Mouse (Mus musculus) stomach, postnatal 0 days (tissue): ENCODE results near the gene Smim17. TPM values are rescaled to one million over a fixed set of nuclear protein-coding genes. Genes with fewer than 3 reads are reported as not detected.
A peak's percentile ranks its signal among the peaks of the same experiment; 100 is the strongest.

ENCODE experiments used
- ATAC-seq: fragments of 200-750 bp; cut with Nextera tagmentation; 2 replicates; pipeline ENCODE4 v1.8.0; 2017; ENCODE audit not compliant: low FRiP score, low TSS enrichment
- DNase-seq: peaks from one replicate; pipeline ENCODE4 v3.0.0-alpha.2; 2016; ENCODE audit warnings: low spot score
- H3K27ac ChIP-seq: fragments of 300-500 bp; sonication (generic); replicated peaks from 2 replicates; pipeline ENCODE4 v1.5.1; 2014; ENCODE audit warnings: mild to moderate bottlenecking, control low read depth
- H3K27me3 ChIP-seq: fragments of 300-500 bp; sonication (generic); 2 replicates; pipeline ENCODE4 v1.6.1; 2014; ENCODE audit warnings: low read length; ENCODE audit not compliant: control insufficient read depth, insufficient read depth
- H3K36me3 ChIP-seq: fragments of 300-500 bp; sonication (generic); 2 replicates; pipeline ENCODE4 v1.6.1; 2014; ENCODE audit warnings: low read length, mixed read lengths; ENCODE audit not compliant: control insufficient read depth, insufficient read depth
- H3K4me1 ChIP-seq: fragments of 300-500 bp; sonication (generic); replicated peaks from 2 replicates; pipeline ENCODE4 v1.6.1; 2014; ENCODE audit warnings: antibody characterized with exemption; ENCODE audit not compliant: control insufficient read depth, insufficient read depth
- H3K4me2 ChIP-seq: fragments of 300-500 bp; sonication (generic); replicated peaks from 2 replicates; pipeline ENCODE4 v1.6.1; 2014; ENCODE audit warnings: low read depth, mild to moderate bottlenecking, control low read depth, moderate library complexity
- H3K4me3 ChIP-seq: fragments of 300-500 bp; sonication (generic); 2 replicates; pipeline ENCODE4 v1.5.1; 2014; ENCODE audit warnings: low read depth, low read length, control low read depth
- H3K9ac ChIP-seq: fragments of 300-500 bp; sonication (generic); 2 replicates; pipeline ENCODE4 v1.6.1; 2014; ENCODE audit warnings: mild to moderate bottlenecking, low read length, control low read depth, mixed read lengths
- H3K9me3 ChIP-seq: fragments of 300-500 bp; sonication (generic); 2 replicates; pipeline ENCODE4 v1.6.1; 2016; ENCODE audit warnings: low read length; ENCODE audit not compliant: control insufficient read depth
- CTCF ChIP-seq: IDR thresholded peaks from 2 replicates; pipeline ENCODE4 v1.5.1; 2016; ENCODE audit warnings: antibody characterized with exemption, low read depth, mild to moderate bottlenecking, moderate library complexity
- EP300 ChIP-seq: optimal IDR thresholded peaks from 2 replicates; pipeline ENCODE3; 2016; ENCODE audit warnings: antibody characterized with exemption
- WGBS: fragments of 180-500 bp; shearing (Covaris S2); extraction: QIAGEN DNeasy Blood & Tissue Kit; methylation state at CpG from one replicate; pipeline ENCODE4 v1.1.7; 2014; 5-methylcytosine and 5-hydroxymethylcytosine counted together
- polyA plus RNA-seq: library from polyadenylated mRNA; unstranded; fragments of >200 nt; fragmentation: Nextera tagmentation; extraction: Ambion mirVana; gene quantifications from 2 replicates; pipeline ENCODE4 v1.2.1, GENCODE M21; 2015

Smim17 gene
- polyA plus RNA-seq = 0.02 and 0.10 TPM in 2 replicates

DNA sequence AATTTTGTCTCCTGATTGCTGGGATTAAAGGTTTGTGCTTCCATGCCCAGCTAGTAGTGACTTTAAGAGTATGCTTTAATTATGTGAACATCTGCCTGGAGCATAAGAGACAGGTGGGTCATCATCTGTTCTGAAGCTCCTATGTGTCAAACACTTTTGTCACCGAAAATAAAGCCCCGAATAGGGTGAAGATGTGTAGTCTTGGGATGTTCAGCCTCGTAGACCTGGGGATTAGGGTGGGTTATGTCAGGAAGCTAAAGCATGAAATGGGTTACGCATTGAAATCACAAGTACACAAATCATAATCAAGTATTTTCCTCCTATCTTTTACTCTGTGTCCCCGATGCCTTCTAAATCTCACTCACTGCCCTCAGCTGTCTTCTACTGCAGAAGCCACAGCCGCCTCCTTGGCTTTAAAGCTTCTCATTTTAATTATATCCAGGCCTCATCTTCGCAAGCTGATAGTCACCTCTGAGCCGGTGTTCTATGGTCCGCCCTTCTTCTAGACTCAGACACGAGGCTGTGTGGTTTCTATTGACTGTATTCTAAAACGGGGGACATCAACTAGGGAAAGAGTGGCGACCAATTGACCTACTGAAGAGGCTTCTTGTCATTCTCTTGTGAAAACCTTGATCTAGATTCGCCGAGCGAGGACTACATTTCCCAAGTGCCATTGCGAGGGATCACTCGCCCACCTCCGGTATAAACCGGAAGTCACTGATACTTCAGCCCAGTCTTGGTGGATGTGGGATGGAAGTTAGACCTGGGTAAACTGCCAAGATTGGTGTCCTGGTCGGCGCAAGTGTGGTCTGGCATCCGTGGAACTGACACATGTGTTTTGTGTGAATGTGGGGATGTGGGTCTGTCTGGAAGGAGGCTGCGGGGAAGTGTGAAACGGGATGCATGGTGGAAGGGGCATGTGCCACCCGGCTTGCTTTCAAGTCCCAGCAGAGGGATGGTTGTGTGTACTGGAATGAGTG is at the start of gene Smim17:
Smim17 (plus strand) TSS at position 720 of the 980 bp plus-strand sequence.
- ATAC-seq (no peak), DNase-seq (peak; percentile 22)
- WGBS = 28% methylated on average over 25 of the region's 25 CpGs

GRCm38 (mm10) chr7:6358121-6358520 is 40.4 kb upstream of the Smim17 start:
- Histone ChIP-seq H3K4me1 (0 out of 2 replicates have a peak, but pooled peaks cover 2% of the 10 kb centered on the region), H3K27ac (no peak overlapping the region), H3K9me3 (no peaks in the 10 kb centered on the region), H3K9ac (no peak overlapping the region), H3K4me2 (no peak overlapping the region), H3K27me3 (no peaks in the 10 kb centered on the region), H3K4me3 (no peak overlapping the region), H3K36me3 (no peaks in the 10 kb centered on the region)
- ATAC-seq = no peak
- TF ChIP-seq EP300 = no peak
- TF ChIP-seq CTCF = no peak
- DNase-seq = no peak
- 45% methylated on average over 2 of the region's 2 CpGs for WGBS

More for the DNA sequence above, at the start of gene Smim17:
- H3K4me3 ChIP-seq = peak within 1 kb of the TSS; percentile 44
- H3K9me3 ChIP-seq = no peaks in the 10 kb centered on the region
- H3K4me1 ChIP-seq = no peaks in the 10 kb centered on the region
- no peaks in the 10 kb centered on the region for H3K27me3 ChIP-seq
- H3K9ac ChIP-seq = peak within 1 kb of the TSS; percentile 23; the same call in 1 of the 2 replicates
- TF ChIP-seq EP300 (no peak), CTCF (no peak)
- H3K36me3 ChIP-seq = no peaks in the 10 kb centered on the region
- no peak within 1 kb of the TSS for H3K27ac ChIP-seq
- H3K4me2 ChIP-seq = peak within 1 kb of the TSS; percentile 68

GRCm38 (mm10) chr7:6358937-6359590 is 39.5 kb upstream of the Smim17 start:
- no peak for ATAC-seq
- no peaks in the 10 kb centered on the region for H3K27me3 ChIP-seq
- no peaks in the 10 kb centered on the region for H3K9me3 ChIP-seq
- H3K27ac ChIP-seq = no peak overlapping the region
- H3K4me1 ChIP-seq = 0 out of 2 replicates have a peak, but pooled peaks cover 2% of the 10 kb centered on the region
- TF ChIP-seq CTCF = peak; percentile 83
- no peak for TF ChIP-seq EP300
- H3K4me2 ChIP-seq = no peak overlapping the region
- H3K4me3 ChIP-seq = no peak overlapping the region
- peak; percentile 29 for DNase-seq
- no peaks in the 10 kb centered on the region for H3K36me3 ChIP-seq
- 50% methylated on average over 10 of the region's 10 CpGs for WGBS
- H3K9ac ChIP-seq = no peak overlapping the region

GRCm38 (mm10) chr7:6360477-6361060 is 37.9 kb upstream of the Smim17 start:
- DNase-seq (peak; percentile 40), ATAC-seq (no peak)
- Histone ChIP-seq H3K4me3 (no peak overlapping the region), H3K4me2 (no peak overlapping the region), H3K9me3 (no peaks in the 10 kb centered on the region), H3K9ac (no peak overlapping the region), H3K4me1 (0 out of 2 replicates have a peak, but pooled peaks cover 2% of the 10 kb centered on the region), H3K27ac (no peak overlapping the region), H3K36me3 (no peaks in the 10 kb centered on the region), H3K27me3 (no peaks in the 10 kb centered on the region)
- TF ChIP-seq CTCF (no peak), EP300 (no peak)
- 12% methylated on average over 9 of the region's 9 CpGs for WGBS

GRCm38 (mm10) chr7:6361756-6362155 is 36.8 kb upstream of the Smim17 start:
- DNase-seq = no peak
- H3K4me2 ChIP-seq = peak overlapping the region; percentile 62
- no peaks in the 10 kb centered on the region for H3K9me3 ChIP-seq
- no peaks in the 10 kb centered on the region for H3K36me3 ChIP-seq
- H3K27ac ChIP-seq = peak overlapping the region; percentile 86
- 21% methylated on average over 7 of the region's 7 CpGs for WGBS
- H3K4me3 ChIP-seq = peak overlapping the region; percentile 46
- ATAC-seq = no peak
- H3K4me1 ChIP-seq = 0 out of 2 replicates have a peak, but pooled peaks cover 2% of the 10 kb centered on the region
- TF ChIP-seq EP300 (no peak), CTCF (no peak)
- H3K27me3 ChIP-seq = no peaks in the 10 kb centered on the region
- H3K9ac ChIP-seq = peak overlapping the region; percentile 48
